Mouse (Mus musculus) CD4-positive helper T cell, adult 2 months (primary cell): Measurements from ENCODE around the gene Erc2.
"Not testable (repeated sequence)": the region's sequence is repeated elsewhere in the genome, so short reads cannot be mapped to it uniquely, and the experiment has no call there.

Experiments used
- DNase-seq: peaks from one replicate; pipeline ENCODE4 v3.0.0-alpha.2; 2012; ENCODE audit warnings: low read depth, missing footprints, low spot score

Erc2 gene

DNA sequence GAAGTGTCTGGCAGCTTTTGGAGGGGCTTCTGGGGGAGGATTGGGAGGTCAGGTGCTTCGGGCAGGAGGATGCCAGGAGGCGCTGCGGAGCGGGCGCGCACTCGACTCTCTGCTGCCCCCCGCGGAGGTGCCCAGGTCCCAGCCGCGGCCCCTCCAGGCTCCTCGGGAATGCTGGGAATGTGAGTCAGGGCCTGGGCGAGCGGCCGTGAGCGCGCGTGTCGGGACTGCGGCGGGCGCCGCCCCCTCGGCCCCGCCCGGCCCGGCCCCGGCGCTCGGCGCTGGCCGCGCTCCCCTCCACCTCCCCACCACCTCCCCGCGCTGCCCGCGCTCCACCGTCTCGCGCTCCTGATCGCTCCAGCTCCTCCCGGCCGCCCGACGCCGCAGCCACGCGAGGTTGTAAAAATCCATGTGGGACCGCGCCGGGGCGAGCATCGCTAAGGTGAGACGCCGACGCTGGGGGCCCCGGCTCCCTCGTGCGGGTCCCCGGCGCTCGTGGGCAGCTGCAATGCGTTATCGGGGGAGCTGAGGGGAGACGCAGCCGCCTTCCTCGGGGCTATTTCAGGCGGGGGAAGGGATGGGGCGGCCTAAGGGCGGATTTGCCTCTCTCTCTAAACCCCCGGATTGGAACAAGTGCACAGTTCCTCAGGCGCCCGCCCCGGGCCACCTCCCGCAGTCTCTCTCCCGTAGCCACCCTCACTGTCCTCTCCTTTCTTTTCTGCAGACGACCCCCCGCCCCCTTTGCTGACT, at the start of gene Erc2:
Erc2 (plus strand) TSS at position 253 of the 747 bp plus-strand sequence.
- DNase-seq = peak; percentile 2

DNA sequence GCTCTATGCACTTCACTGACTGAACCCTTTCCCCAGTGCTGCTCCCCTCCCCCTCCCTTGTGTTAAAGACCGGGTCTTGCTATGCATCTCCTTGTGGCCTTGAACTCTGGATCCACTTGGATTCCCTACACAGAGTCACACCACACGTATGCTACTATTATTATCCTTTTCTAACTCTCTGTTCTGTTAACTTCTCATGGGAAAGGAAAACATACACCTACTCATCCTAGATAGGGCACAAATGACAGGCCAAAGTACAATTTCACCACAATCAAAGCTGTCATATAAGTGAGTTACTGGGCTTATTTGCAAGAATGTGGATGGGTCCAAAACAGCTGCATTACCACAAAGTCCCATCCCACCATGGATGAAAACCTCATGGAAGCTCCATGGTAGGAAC, 43.8 kb upstream of the Erc2 start:
- no peak for DNase-seq

DNA sequence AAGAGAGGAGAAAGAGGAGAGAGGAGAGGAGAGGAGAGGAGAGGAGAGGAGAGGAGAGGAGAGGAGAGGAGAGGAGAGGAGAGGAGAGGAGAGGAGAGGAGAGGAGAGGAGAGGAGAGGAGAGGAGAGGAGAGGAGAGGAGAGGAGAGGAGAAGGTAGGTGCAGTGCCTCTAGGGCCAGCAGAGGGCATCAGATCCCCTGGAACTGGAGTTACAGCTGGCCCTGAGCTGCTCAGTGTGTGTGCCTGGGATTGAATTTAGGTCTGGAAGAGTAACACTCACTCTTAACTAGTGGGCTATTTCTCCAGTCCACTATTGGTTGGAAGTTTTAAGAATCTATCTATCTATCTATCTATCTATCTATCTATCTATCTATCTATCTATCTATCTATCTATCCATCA, 32.6 kb upstream of the Erc2 start:
- DNase-seq = not testable (repeated sequence)

DNA sequence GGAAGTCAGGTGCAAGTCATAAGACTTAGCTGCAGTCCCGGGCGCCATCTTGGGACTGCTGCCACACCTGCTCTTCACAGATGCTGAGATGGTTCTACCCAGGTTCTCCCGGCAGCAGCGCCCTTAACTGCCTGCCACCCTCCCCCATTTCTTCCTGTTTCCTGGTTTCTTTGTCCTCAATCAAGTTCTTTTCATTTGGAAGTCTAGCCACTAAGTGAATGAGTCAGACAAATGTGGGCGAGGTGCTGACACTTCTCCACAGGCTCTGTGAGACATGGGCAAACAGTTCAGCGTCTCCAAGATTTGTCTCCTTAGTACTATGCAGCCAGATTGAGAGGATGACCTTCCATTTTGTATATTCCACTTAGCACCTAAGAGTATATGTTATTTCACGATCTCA, 30.1 kb upstream of the Erc2 start:
- DNase-seq = no peak

DNA sequence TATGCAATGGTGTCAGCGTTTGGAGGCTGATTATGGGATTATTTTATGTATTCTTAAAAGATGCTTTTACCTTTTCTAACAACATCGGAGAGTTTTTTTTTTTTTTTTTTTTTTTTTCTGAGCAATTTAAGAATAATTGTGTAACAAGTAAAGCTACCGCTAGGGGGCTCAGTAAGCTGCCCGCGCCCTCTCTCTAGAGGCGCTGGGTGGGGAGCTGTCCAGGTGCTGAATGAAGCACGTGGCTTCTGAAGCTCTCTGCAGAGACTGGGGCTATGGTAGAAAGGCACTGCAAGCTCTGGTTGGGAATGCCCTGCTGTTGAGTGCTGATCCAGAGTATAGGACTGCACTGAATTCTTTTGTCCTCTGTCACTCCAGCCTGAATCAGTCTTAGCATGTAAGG, 26.0 kb upstream of the Erc2 start:
- DNase-seq = peak; percentile 77

DNA sequence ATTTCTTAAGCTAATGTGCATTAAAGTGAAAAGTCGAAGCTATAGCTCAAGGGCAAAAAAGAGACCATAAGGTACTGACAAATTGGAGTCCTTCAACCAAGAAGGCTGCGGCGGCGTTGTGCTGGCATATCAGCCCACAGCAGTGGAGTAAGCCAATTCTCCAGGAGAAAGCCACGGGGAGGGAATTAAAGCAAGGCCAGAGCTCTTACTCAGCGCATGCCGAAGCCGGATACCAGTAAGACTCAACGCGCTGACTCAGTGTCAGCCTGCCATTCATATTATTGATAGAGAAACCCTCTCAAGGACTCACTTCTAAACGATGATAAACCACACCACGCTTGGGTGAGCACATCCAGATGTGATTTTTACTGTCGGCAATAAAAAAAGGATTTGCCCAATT, 20.1 kb upstream of the Erc2 start:
- DNase-seq = no peak

DNA sequence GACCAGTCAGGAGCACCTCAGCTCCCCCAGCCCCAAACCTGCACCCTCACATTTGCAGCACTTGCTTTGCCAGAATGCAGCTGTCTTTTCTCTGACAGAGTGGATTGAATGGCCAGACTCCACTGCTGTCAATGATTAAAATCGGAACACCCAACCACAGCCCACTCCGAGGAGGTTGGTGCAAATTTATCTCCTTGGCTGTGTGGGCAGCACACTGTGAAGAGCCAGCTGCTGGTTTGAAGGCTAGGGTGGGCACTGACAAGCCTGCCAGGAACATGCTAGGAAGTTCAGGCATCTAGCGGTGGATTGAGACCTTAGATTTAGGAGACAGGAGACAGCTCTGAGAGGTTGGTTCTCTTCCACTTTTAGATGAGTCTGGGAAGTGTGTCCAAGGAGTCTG, 14.8 kb upstream of the Erc2 start:
- no peak for DNase-seq

DNA sequence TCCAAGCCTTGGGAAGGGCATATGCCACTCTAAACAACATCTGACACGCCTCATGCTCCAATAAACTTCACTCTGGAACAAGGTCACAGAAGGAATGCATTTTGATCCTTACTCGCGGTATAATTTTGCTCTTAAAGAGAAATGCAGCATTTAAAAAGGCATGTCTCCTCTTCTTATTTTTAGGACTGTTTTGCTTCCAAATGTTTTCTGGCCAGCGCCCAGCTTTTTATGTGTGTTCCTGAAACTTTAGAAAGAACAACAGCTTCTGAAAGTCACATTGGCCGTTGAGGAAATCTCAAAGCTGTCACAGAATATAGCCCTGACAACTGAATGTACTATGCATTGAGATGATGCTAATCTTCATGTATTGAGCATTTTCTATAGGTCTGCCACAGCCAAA, 8.5 kb upstream of the Erc2 start:
- no peak for DNase-seq

DNA sequence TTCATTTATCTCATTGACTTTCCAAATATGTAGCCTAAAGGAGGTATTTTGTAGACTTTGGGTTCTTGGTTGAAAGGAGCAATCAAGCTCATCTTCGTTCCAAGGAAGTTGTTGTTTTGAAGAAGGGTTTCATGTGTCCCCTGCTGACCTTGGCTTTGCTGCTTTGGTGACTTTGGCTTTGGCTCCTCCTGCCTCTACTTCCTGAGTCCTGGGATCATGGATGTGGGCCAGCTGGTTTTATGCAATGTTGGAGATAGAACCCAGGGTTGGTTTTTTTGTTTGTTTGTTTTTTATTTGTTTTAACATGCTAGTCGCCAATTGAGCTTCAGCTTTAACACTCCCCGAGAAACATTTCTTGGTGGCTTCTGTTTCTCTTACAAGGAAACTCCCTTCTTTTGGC, 4.9 kb upstream of the Erc2 start:
- DNase-seq = no peak

GRCm38 (mm10) chr14:27621576-27621975, 652 bp upstream of the Erc2 start:
- DNase-seq = no peak

DNA sequence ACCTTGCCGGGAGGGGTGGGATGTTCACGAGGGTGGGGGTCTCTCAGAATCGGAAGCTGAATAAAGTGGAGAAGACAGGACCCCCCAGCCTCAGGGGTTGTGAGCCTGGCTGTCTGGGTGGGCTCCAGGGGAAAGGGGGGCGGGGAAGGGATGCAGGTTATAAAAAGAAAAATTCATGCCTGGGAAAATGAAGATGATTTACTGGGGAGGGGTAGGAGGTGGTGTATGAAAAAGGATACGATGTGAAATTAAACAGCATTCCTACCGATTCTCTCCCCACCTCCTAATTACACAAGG, 643 bp downstream of the Erc2 start:
- no peak for DNase-seq

DNA sequence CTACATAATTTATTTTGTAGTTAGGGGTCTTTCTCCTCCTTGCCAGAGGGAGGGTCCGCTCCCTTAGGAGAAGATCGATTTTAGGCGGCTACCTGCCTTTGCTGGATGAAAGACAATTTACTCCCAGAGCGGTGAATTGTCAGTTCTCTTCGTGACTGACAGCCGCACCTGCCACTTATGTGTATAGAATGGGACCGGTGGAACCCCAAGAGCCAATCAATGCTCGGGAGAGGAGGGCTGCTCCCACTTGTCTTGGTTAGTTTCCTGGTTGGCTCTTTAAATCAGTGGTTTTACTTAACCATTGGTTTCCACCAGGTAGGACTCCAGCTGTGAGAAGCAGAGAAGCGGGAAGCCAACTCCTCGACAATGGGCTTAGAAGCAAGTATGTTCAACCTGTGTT, 1.1 kb downstream of the Erc2 start:
- no peak for DNase-seq

GRCm38 (mm10) chr14:27628701-27629100, 6.5 kb downstream of the Erc2 start:
- DNase-seq = no peak

GRCm38 (mm10) chr14:27629369-27630012, 7.3 kb downstream of the Erc2 start:
- no peak for DNase-seq

DNA sequence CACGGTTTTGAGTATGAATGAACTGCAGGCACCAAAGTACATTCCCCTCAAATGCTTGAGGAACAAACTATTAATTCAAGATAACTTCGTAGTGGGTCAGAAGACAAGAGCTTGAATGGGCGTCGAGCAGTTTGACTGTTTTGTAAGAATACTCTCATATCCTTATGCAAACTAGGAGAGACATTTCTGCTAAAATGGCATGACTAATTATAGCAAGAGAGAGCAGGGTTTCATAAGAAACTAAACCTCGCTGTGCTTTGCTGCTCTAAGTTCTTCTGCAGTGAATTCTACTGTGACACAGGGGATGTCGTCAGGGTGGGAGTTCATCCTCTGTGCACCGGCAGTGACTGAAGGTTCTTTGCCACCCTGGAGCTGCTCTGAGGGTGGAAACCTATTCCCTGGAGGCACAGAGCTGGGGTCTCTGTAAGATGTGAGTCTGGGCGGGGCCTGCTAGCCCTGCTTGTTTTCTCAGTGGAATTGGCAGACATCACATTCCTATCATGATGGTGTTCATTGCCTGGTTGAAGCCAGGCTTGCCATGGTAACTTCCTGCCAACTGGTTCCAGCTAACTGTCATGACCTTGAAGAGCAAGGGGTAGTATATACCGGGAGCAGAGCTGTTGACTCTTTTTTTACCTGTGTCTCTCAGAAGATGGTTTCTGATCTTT, 8.9 kb downstream of the Erc2 start:
- no peak for DNase-seq

DNA sequence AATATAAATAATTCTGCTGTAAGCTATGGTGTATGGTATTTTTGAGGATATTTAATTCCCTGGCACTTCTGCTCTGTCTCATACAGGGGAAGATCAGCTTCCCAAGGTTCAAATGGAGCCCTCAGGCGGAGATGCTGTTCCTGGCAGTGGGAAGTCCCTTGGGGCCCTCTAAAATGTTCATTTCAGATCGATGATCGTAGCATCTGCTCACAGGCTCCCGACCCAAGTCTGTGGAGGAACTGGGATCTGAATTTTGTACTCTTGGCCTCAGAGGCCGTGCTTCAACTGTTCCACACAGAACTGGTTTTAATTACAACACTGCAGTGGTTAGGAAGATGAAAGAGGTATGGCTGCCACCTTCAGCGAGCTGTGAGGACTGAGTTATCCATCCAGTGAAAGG, 12.5 kb downstream of the Erc2 start:
- DNase-seq = no peak

DNA sequence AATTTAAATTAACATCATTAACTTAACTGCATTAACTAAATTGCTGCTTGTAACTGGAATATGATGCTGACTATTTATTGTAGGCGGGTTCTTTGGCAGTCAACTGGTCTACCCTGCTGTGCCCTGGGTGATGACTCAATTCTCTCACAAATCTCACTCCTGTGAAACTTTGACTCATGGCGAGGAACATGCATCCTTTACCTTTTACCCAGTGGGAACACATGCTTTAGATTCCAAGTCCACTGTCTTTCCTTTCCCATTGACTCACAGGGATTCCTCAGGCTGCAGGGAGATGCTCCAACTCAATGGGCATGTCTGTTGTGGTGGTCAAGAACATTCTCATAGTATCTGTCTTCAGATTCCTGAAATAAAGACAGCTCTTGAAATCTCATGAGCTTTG, 14.3 kb downstream of the Erc2 start:
- DNase-seq = no peak

- no peak for DNase-seq
Observed at GRCm38 (mm10) chr14:27641382-27641781, 19.2 kb downstream of the Erc2 start.

GRCm38 (mm10) chr14:27642981-27643380, 20.8 kb downstream of the Erc2 start:
- no peak for DNase-seq

- DNase-seq = no peak
Observed at GRCm38 (mm10) chr14:27654670-27655069, 32.4 kb downstream of the Erc2 start.

- DNase-seq = no peak
Observed at GRCm38 (mm10) chr14:27658616-27659015, 36.4 kb downstream of the Erc2 start.

- no peak for DNase-seq
Observed at GRCm38 (mm10) chr14:27661466-27661865, 39.2 kb downstream of the Erc2 start.

- DNase-seq = no peak
Observed at GRCm38 (mm10) chr14:27662251-27662650, 40.0 kb downstream of the Erc2 start.
